Mouse (Mus musculus) spleen, adult 2 months (tissue): Measurements from ENCODE around the gene Zfyve9.

Source experiments
- CTCF ChIP-seq: fragments of 200-500 bp; IDR thresholded peaks from 2 replicates; pipeline ENCODE4 v1.5.1; 2011; ENCODE audit warnings: mild to moderate bottlenecking, inconsistent platforms; ENCODE audit not compliant: insufficient read depth, insufficient read length, insufficient replicate concordance; ENCODE audit errors: extremely low read depth
- POLR2A ChIP-seq: fragments of 200-500 bp; IDR thresholded peaks from 2 replicates; pipeline ENCODE4 v1.6.1; 2011; ENCODE audit warnings: low read depth, low read length, inconsistent platforms

GRCm38 (mm10) chr4:108789258-108789936 is 8.8 kb upstream of the Zfyve9 start:
- TF ChIP-seq CTCF (no peak), POLR2A (no peak)
